Mouse (Mus musculus) CH12.LX (cell line): ENCODE measurements around the gene Fhit.

Experiments used
- BHLHE40 ChIP-seq: IDR thresholded peaks from 2 replicates; pipeline ENCODE4 v1.6.1; 2011; ENCODE audit warnings: mild to moderate bottlenecking, low read depth, low read length, improper control_type of control experiment
- CTCF ChIP-seq, 2 experiments: IDR thresholded peaks in 1 of 2; conservative IDR thresholded peaks in 1 of 2; 2 replicates each; pipeline ENCODE4 v1.5.1; 2011 to 2012; ENCODE audit warnings: low read depth in 2 of 2, low read length in 2 of 2, improper control_type of control experiment in 1 of 2, inconsistent platforms in 1 of 2, mild to moderate bottlenecking in 1 of 2, moderate library complexity in 1 of 2
- E2F4 ChIP-seq: IDR thresholded peaks from 2 replicates; pipeline ENCODE4 v1.6.1; 2011; ENCODE audit warnings: low read depth, low read length, improper control_type of control experiment; ENCODE audit not compliant: insufficient replicate concordance
- EP300 ChIP-seq: IDR thresholded peaks from 2 replicates; pipeline ENCODE4 v1.6.1; 2011; ENCODE audit warnings: low read length, improper control_type of control experiment
- IRF4 ChIP-seq: IDR thresholded peaks from 2 replicates; pipeline ENCODE4 v1.6.1; 2014; ENCODE audit warnings: low read depth, mild to moderate bottlenecking, inconsistent platforms, low read length, improper control_type of control experiment
- MAX ChIP-seq: IDR thresholded peaks from 2 replicates; pipeline ENCODE4 v1.6.1; 2011; ENCODE audit warnings: low read length, improper control_type of control experiment
- POLR2A ChIP-seq: IDR thresholded peaks from 2 replicates; pipeline ENCODE4 v1.6.1; 2011; ENCODE audit warnings: low read depth, mild to moderate bottlenecking, improper control_type of control experiment, low read length
- TCF12 ChIP-seq: IDR thresholded peaks from 2 replicates; pipeline ENCODE4 v1.6.1; 2014; ENCODE audit warnings: low read depth, mild to moderate bottlenecking, inconsistent platforms, low read length, improper control_type of control experiment
- USF1 ChIP-seq: IDR thresholded peaks from 2 replicates; pipeline ENCODE4 v1.6.1; 2014; ENCODE audit warnings: low read depth, mild to moderate bottlenecking, inconsistent platforms, low read length, improper control_type of control experiment

GRCm38 (mm10) chr14:10415068-10415467 is 746.8 kb downstream of the Fhit start:
- TF ChIP-seq USF1: no peak
- no peak for TF ChIP-seq CTCF (conservative IDR thresholded peaks at IDR 0.05 in 1 of 2, IDR thresholded peaks at IDR 0.05 in 1 of 2; ENCODE audit: low read depth in 2 of 2, low read length in 2 of 2)
- TF ChIP-seq MAX: no peak
- TF ChIP-seq E2F4: no peak
- no peak for TF ChIP-seq TCF12
- TF ChIP-seq IRF4: no peak
- TF ChIP-seq BHLHE40: no peak
- TF ChIP-seq POLR2A: no peak
- TF ChIP-seq EP300: no peak
